Mouse (Mus musculus) c-Kit-negative CD71-positive TER-119-positive erythroid progenitor cells, embryonic 14.5 days (primary cell): ENCODE measurements around the gene Ugt2b5.
"Not testable (repeated sequence)": the region's sequence is repeated elsewhere in the genome, so short reads cannot be mapped to it uniquely, and the experiment has no call there.

Experiments used
- DNase-seq: peaks from one replicate; pipeline ENCODE4 v3.0.0-alpha.2; 2013; ENCODE audit warnings: low read depth, low spot score

Gene Ugt2b5

DNA sequence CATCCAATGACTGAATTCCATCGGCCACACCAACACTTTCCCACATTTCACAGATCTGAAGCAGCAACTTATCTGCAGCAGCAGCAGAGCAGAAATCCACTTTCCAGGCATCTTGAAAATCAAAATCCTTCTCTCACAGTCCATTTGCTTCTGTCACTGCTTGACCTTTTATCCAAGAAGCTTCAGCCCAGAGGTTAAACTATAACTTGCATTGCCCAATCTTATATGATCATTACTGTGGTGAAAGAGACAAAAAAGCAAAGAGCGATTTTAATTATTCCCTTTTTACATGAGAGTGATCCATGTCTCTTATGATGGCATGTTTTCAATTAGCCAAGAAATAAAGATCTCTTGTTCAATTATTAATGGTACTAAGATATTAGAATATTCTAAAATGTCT lies at the start of gene Ugt2b5:
Gene Ugt2b5, minus strand, starts transcription at position 123 of the 400 bp plus-strand sequence.
- not testable (repeated sequence) for DNase-seq

DNA sequence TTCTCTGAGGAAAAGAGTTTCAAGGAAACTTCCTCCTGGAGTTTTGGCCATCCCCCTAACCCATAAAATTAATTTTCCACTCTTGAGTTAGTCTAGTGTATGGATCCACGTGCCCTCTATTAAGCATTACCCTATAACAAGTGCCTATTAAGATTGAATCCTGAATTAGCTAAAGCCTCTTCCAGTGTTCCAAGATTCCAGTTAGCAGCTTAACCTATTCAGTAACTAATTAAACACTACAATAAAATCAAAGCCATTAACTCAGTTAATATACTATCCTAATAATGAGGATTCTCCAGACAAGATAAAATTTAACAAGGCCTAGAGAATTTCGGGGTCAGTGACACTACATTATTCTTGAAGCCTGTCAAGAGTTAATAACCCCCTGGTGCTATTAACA lies 35.7 kb upstream of the Ugt2b5 start:
- DNase-seq, result not testable (repeated sequence)

GRCm38 (mm10) chr5:87174671-87175070 lies 34.6 kb upstream of the Ugt2b5 start:
- DNase-seq, result no peak

- no peak for DNase-seq
These were observed 7.8 kb upstream of the Ugt2b5 start for GRCm38 (mm10) chr5:87147741-87148454.

GRCm38 (mm10) chr5:87142865-87143456 lies 2.8 kb upstream of the Ugt2b5 start:
- no peak for DNase-seq

DNA sequence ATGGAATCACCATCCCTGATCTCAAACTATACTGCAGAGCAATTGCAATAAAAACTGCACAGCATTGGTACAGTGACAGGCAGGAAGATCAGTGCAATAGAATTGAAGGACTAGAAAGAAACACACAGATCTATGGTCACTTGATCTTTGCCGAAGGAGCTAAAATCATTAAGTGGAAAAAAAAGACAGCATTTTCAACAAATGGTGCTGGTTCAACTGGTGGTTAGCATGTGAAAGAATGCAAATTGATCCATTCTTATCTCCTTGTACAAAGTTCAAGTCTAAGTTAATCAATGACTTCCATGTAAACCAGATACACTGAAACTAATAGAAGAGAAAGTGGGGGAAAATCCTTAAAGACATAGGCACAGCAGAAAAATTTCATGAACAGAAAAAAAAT lies 36.4 kb downstream of the Ugt2b5 start:
- DNase-seq, result not testable (repeated sequence)

DNA sequence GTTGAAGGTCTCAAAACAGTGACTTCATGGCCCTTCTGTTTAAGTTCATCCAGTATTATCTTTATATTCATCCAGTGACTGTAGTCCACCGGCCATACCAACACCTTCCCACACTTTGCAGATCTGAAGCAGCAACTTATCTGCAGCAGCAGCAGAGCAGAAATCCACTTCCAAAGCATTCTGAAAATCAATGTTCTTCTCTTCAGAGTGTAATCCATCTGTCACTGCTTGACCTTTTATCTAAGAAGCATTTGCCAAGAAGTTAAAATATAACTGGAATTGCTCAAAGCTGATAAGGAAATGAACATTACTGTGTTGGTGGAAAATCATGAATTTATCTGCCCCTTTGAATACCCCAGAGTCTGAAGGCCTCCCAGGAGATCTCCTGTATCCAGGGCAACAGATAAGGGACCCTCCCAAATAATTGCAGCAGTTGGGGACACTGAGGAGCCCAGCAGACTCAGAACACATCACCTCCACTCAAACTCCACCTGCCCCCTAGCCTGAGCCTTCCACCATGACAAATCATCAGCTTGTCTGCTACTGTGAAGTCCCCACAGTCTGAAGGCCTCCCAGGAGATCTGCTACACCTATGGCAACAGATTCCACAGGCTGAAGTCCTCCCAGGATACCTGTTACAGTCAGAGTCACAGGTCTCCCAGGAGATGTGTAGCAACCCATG lies 47.6 kb downstream of the Ugt2b5 start, which contains the start of gene Ugt2b36:
Gene Ugt2b36, minus strand, starts transcription at position 210 of the 682 bp plus-strand sequence.
- DNase-seq, result no peak

- DNase-seq, result no peak
These were observed 49.0 kb downstream of the Ugt2b5 start for GRCm38 (mm10) chr5:87091111-87091510.

GRCm38 (mm10) chr5:87089264-87089663 lies 50.9 kb downstream of the Ugt2b5 start:
- no peak for DNase-seq

GRCm38 (mm10) chr5:87086269-87086668 lies 53.8 kb downstream of the Ugt2b5 start:
- DNase-seq, result no peak
